Mouse (Mus musculus): ENCODE measurements around the gene Adgrv1. TPM values are rescaled to one million over a fixed set of nuclear protein-coding genes. Genes with fewer than 3 reads are reported as not detected.
"Not testable (repeated sequence)": the region's sequence is repeated elsewhere in the genome, so short reads cannot be mapped to it uniquely, and the experiment has no call there.

The Adgrv1 gene
- polyA plus RNA-seq, 1 experiment from 2014 or later: 10.3 TPM

- H3K4me1 ChIP-seq (ENCODE audit: control insufficient read depth, insufficient read depth, low read length): peaks cover 8% of the 10 kb centered on the region; the same call in 1 of the 2 replicates
- H3K4me2 ChIP-seq (ENCODE audit: low read depth, low read length): peak overlapping the region; percentile 55
- no peak for ATAC-seq (ENCODE audit: low read depth)
- peak overlapping the region; percentile 39; the same call in 1 of the 2 replicates for H3K27ac ChIP-seq (ENCODE audit: low read depth, low read length)
- H3K9ac ChIP-seq (replicated peaks; ENCODE audit: low read depth, low read length): no peak overlapping the region
- H3K4me3 ChIP-seq (ENCODE audit: low read depth, low read length): peak overlapping the region; percentile 84; the same call in 1 of the 2 replicates
- no peaks in the 10 kb centered on the region for H3K27me3 ChIP-seq (ENCODE audit: control insufficient read depth, insufficient read depth, low read length)
- H3K36me3 ChIP-seq (ENCODE audit: control insufficient read depth, insufficient read depth, low read length): no peaks in the 10 kb centered on the region
- H3K9me3 ChIP-seq (ENCODE audit: control insufficient read depth, low read length): no peaks in the 10 kb centered on the region
- 8% methylated on average over 14 of the region's 14 CpGs for whole genome bisulfite sequencing
Measured at GRCm38 (mm10) chr13:81656091-81656850, 23.3 kb upstream of the Adgrv1 start.

GRCm38 (mm10) chr13:81650382-81650781, 17.4 kb upstream of the Adgrv1 start:
- H3K9ac ChIP-seq (replicated peaks; ENCODE audit: low read depth, low read length); H3K27ac ChIP-seq (ENCODE audit: low read depth, low read length); H3K4me1 ChIP-seq (ENCODE audit: control insufficient read depth, insufficient read depth, low read length); H3K9me3 ChIP-seq (ENCODE audit: control insufficient read depth, low read length); H3K4me3 ChIP-seq (ENCODE audit: low read depth, low read length); H3K27me3 ChIP-seq (ENCODE audit: control insufficient read depth, insufficient read depth, low read length); H3K4me2 ChIP-seq (ENCODE audit: low read depth, low read length); H3K36me3 ChIP-seq (ENCODE audit: control insufficient read depth, insufficient read depth, low read length); ATAC-seq (ENCODE audit: low read depth): not testable (repeated sequence)
- WGBS: 83% methylated on average over 5 of the region's 6 CpGs

- Histone ChIP-seq H3K4me2 (ENCODE audit: low read depth, low read length) (no peak overlapping the region), H3K4me1 (ENCODE audit: control insufficient read depth, insufficient read depth, low read length) (0 out of 2 replicates have a peak, but pooled peaks cover 3% of the 10 kb centered on the region), H3K9ac (replicated peaks; ENCODE audit: low read depth, low read length) (no peak overlapping the region), H3K36me3 (ENCODE audit: control insufficient read depth, insufficient read depth, low read length) (no peaks in the 10 kb centered on the region), H3K27me3 (ENCODE audit: control insufficient read depth, insufficient read depth, low read length) (no peaks in the 10 kb centered on the region), H3K9me3 (ENCODE audit: control insufficient read depth, low read length) (no peaks in the 10 kb centered on the region), H3K4me3 (ENCODE audit: low read depth, low read length) (no peak overlapping the region), H3K27ac (ENCODE audit: low read depth, low read length) (no peak overlapping the region)
- ATAC-seq (ENCODE audit: low read depth): no peak
- WGBS: 90% methylated on average over 6 of the region's 6 CpGs
Measured at GRCm38 (mm10) chr13:81646348-81646747, 13.4 kb upstream of the Adgrv1 start.

- 0 out of 2 replicates have a peak, but pooled peaks cover 3% of the 10 kb centered on the region for H3K4me1 ChIP-seq (ENCODE audit: control insufficient read depth, insufficient read depth, low read length)
- H3K27me3 ChIP-seq (ENCODE audit: control insufficient read depth, insufficient read depth, low read length): no peaks in the 10 kb centered on the region
- H3K9me3 ChIP-seq (ENCODE audit: control insufficient read depth, low read length): no peaks in the 10 kb centered on the region
- ATAC-seq (ENCODE audit: low read depth): no peak
- H3K36me3 ChIP-seq (ENCODE audit: control insufficient read depth, insufficient read depth, low read length): no peaks in the 10 kb centered on the region
- H3K4me2 ChIP-seq (ENCODE audit: low read depth, low read length): no peak overlapping the region
- no peak overlapping the region for H3K27ac ChIP-seq (ENCODE audit: low read depth, low read length)
- H3K9ac ChIP-seq (replicated peaks; ENCODE audit: low read depth, low read length): no peak overlapping the region
- H3K4me3 ChIP-seq (ENCODE audit: low read depth, low read length): no peak overlapping the region
- WGBS: 93% methylated on average over 11 of the region's 11 CpGs
Measured at GRCm38 (mm10) chr13:81644047-81644565, 11.2 kb upstream of the Adgrv1 start.

- H3K9ac ChIP-seq (replicated peaks; ENCODE audit: low read depth, low read length): no peak overlapping the region
- no peak overlapping the region for H3K27ac ChIP-seq (ENCODE audit: low read depth, low read length)
- H3K4me3 ChIP-seq (ENCODE audit: low read depth, low read length): no peak overlapping the region
- no peak for ATAC-seq (ENCODE audit: low read depth)
- no peak overlapping the region for H3K4me2 ChIP-seq (ENCODE audit: low read depth, low read length)
- H3K4me1 ChIP-seq (ENCODE audit: control insufficient read depth, insufficient read depth, low read length): 0 out of 2 replicates have a peak, but pooled peaks cover 3% of the 10 kb centered on the region
- H3K36me3 ChIP-seq (ENCODE audit: control insufficient read depth, insufficient read depth, low read length): no peaks in the 10 kb centered on the region
- H3K9me3 ChIP-seq (ENCODE audit: control insufficient read depth, low read length): no peaks in the 10 kb centered on the region
- no peaks in the 10 kb centered on the region for H3K27me3 ChIP-seq (ENCODE audit: control insufficient read depth, insufficient read depth, low read length)
- WGBS: 62% methylated on average over 7 of the region's 7 CpGs
Measured at GRCm38 (mm10) chr13:81642491-81643149, 9.7 kb upstream of the Adgrv1 start.

- no peak overlapping the region for H3K9ac ChIP-seq (replicated peaks; ENCODE audit: low read depth, low read length)
Measured at GRCm38 (mm10) chr13:81641289-81642045, 8.5 kb upstream of the Adgrv1 start.

GRCm38 (mm10) chr13:81640881-81641280, 7.9 kb upstream of the Adgrv1 start:
- WGBS: 31% methylated on average over 6 of the region's 6 CpGs
- 0 out of 2 replicates have a peak, but pooled peaks have one; percentile 32 for ATAC-seq (ENCODE audit: low read depth)

More at GRCm38 (mm10) chr13:81641289-81642045, 8.5 kb upstream of the Adgrv1 start:
- Histone ChIP-seq H3K9me3 (ENCODE audit: control insufficient read depth, low read length) (no peaks in the 10 kb centered on the region), H3K36me3 (ENCODE audit: control insufficient read depth, insufficient read depth, low read length) (no peaks in the 10 kb centered on the region), H3K4me3 (ENCODE audit: low read depth, low read length) (peak overlapping the region; percentile 3; the same call in 1 of the 2 replicates), H3K27ac (ENCODE audit: low read depth, low read length) (no peak overlapping the region), H3K27me3 (ENCODE audit: control insufficient read depth, insufficient read depth, low read length) (no peaks in the 10 kb centered on the region), H3K4me1 (ENCODE audit: control insufficient read depth, insufficient read depth, low read length) (0 out of 2 replicates have a peak, but pooled peaks cover 3% of the 10 kb centered on the region), H3K4me2 (ENCODE audit: low read depth, low read length) (peak overlapping the region; percentile 39; the same call in 1 of the 2 replicates)
- WGBS: 3% methylated on average over 8 of the region's 8 CpGs
- ATAC-seq (ENCODE audit: low read depth): peak; percentile 58; the same call in 1 of the 2 replicates

GRCm38 (mm10) chr13:81639624-81640023, 6.7 kb upstream of the Adgrv1 start:
- H3K27ac ChIP-seq (ENCODE audit: low read depth, low read length): no peak overlapping the region
- no peaks in the 10 kb centered on the region for H3K36me3 ChIP-seq (ENCODE audit: control insufficient read depth, insufficient read depth, low read length)
- H3K27me3 ChIP-seq (ENCODE audit: control insufficient read depth, insufficient read depth, low read length): no peaks in the 10 kb centered on the region
- no peak overlapping the region for H3K9ac ChIP-seq (replicated peaks; ENCODE audit: low read depth, low read length)
- H3K4me1 ChIP-seq (ENCODE audit: control insufficient read depth, insufficient read depth, low read length): 0 out of 2 replicates have a peak, but pooled peaks cover 3% of the 10 kb centered on the region
- peak; percentile 62; the same call in 1 of the 2 replicates for ATAC-seq (ENCODE audit: low read depth)
- WGBS: 3% methylated on average over 4 of the region's 4 CpGs
- no peaks in the 10 kb centered on the region for H3K9me3 ChIP-seq (ENCODE audit: control insufficient read depth, low read length)
- no peak overlapping the region for H3K4me2 ChIP-seq (ENCODE audit: low read depth, low read length)
- no peak overlapping the region for H3K4me3 ChIP-seq (ENCODE audit: low read depth, low read length)

More at GRCm38 (mm10) chr13:81640881-81641280, 7.9 kb upstream of the Adgrv1 start:
- no peaks in the 10 kb centered on the region for H3K36me3 ChIP-seq (ENCODE audit: control insufficient read depth, insufficient read depth, low read length)
- no peaks in the 10 kb centered on the region for H3K9me3 ChIP-seq (ENCODE audit: control insufficient read depth, low read length)
- H3K27me3 ChIP-seq (ENCODE audit: control insufficient read depth, insufficient read depth, low read length): no peaks in the 10 kb centered on the region
- no peak overlapping the region for H3K27ac ChIP-seq (ENCODE audit: low read depth, low read length)
- no peak overlapping the region for H3K4me2 ChIP-seq (ENCODE audit: low read depth, low read length)
- no peak overlapping the region for H3K9ac ChIP-seq (replicated peaks; ENCODE audit: low read depth, low read length)
- H3K4me3 ChIP-seq (ENCODE audit: low read depth, low read length): no peak overlapping the region
- 0 out of 2 replicates have a peak, but pooled peaks cover 3% of the 10 kb centered on the region for H3K4me1 ChIP-seq (ENCODE audit: control insufficient read depth, insufficient read depth, low read length)

Measured in neural tube, embryonic 14.5 days (tissue).